Mouse (Mus musculus): ENCODE data around the gene 5730522E02Rik.

Gene 5730522E02Rik

GRCm38 (mm10) chr11:25787691-25788090 lies 422.9 kb downstream of the 5730522E02Rik start:
- no peak for DNase-seq (ENCODE audit: low read depth)

GRCm38 (mm10) chr11:25772231-25772630 lies 438.3 kb downstream of the 5730522E02Rik start:
- no peak for DNase-seq (ENCODE audit: low read depth)

DNA sequence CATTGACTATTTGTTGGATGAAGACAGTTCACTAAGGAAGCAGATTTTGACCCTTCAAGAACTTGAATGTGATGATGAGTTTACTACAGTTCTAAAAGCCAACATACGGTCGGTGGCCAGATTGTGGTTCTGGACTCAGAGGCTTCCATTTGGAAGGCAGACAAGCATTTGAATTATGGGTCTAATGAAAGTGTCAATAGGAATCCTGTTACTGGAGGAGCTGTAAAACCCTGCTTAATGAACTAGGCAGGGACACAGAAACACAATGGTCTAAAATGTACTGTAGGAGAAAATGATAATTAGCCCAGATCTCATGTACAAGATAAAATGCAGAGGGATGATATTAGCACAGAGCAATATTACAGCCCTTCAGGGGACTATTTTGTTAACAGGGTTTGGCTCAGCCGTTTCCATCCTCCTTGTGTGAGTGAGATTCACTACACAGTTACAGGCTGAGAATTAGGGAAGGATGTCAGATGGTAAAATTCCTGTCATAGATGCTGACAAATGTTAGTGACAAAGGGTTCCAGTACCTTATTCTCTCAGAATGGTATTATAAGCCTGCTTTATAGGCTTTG lies 439.5 kb downstream of the 5730522E02Rik start:
- DNase-seq (ENCODE audit: low read depth) = no peak

- no peak for DNase-seq (ENCODE audit: low read depth)
Measured at GRCm38 (mm10) chr11:25767584-25768333, 442.8 kb downstream of the 5730522E02Rik start.

DNA sequence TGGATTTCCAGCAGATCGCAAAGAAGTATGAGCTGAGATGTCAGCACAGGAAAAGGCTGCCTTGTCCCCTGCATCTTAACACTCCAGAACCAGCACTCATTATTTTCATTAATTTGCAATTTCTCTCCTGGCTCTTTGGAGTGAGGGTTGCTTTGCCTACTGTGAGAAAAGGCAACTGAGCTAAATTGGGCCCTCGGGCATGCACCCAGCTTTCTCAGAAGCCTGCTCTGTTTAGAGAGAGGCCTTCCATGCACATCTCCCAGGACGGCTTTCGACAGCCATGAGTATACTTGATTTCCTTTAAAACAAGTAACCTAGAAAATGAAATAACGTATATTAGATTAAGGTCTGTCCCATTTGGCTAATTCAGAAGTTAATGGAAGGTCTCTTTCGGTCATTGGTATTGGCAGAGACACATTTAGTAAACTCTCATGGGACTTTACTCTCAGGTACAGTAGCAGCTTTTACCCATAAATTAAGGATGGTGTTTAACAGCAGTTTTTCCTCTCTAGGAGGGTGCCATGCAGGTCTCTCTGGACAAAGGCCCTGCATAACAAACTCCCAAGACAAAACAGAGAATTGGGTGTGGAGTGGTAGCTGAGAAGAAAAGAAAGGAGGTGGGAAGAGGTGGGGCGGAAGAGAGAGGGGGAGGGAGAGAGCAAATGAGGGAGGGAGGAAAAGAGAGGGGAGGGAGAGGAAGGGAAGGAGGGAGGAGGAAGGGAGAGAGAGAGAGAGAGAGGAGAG lies 457.2 kb downstream of the 5730522E02Rik start:
- DNase-seq (ENCODE audit: low read depth) = no peak

- no peak for DNase-seq (ENCODE audit: low read depth)
Measured at GRCm38 (mm10) chr11:25752418-25752817, 458.1 kb downstream of the 5730522E02Rik start.

- DNase-seq (ENCODE audit: low read depth) = no peak
Measured at GRCm38 (mm10) chr11:25747098-25747862, 463.3 kb downstream of the 5730522E02Rik start.

DNA sequence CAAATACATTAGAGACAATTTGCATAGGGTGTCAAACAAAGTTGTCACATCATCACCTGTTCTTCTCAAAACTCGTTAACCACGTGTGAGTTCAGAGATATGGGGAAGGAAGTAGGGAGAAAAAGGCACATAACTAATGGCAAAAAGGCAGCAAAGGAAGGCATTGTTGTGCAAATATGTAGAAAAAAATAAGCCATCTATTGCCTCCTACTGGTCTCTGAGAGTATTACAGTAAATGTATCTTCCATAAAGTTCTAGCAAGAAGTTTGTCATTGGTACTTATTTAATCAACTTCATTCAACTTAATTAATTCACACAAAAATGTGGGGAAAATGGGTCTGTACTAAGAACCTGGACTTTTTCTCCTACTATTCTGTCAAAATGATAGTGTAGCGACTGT lies 466.9 kb downstream of the 5730522E02Rik start:
- DNase-seq (ENCODE audit: low read depth) = no peak

DNA sequence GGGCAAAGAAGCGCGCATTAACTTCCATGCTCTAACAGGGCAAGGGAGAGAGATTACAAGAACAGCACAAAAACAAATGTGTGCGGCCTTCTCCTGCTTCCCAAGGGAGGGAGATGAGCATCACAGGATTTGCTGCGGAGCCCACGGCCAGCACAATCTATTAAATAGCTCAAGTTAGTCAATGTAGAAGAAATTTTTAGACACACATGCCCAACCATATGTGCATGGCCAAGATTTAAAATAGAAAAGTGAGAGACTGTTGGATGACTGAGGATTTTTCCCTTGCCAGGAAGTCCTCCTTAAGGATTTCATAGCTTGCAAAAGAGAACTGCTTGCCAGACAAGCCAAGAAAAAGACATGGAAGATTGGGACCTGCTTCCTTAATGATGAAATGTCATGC lies 473.3 kb downstream of the 5730522E02Rik start:
- no peak for DNase-seq (ENCODE audit: low read depth)

- no peak for DNase-seq (ENCODE audit: low read depth)
Measured at GRCm38 (mm10) chr11:25729476-25729875, 481.1 kb downstream of the 5730522E02Rik start.

DNA sequence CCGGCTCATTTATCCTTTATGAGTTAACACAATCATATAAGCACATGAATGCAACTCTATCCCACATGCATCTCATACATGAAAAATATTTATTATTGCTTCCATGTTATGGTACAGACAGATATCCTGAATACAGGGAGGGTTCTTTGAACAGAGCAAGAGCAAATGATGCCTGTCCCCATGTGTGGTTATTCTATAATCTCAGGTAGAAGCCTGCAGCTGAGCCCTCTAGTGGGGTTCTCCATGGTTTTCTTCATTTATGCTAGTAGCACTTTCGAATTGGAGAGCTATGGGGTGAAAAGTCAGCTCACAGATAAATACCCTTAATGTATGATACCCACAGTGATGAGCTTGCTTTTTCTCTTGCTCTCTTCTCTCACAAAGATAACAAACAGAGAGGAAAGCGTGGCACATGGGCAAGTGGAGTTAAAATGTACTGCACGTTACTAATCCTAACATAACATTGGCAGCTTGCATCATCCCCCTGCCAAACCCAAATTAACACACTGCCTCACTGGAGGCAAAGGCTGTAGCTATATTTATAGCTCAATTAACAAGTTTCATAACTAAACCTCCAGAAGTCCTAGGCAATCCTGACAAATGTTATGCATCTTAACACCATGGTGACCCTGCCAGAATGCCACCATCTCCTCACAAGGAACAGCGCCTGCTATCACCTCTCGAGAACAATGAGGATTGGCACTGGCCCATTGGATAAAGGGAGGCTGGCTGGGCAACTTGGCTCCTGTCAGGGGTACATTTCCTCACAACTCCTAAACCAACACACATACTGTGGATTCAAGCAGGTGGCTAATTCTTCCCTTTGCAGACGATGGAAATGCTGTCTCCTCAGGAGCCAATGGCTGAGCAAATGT lies 494.9 kb downstream of the 5730522E02Rik start:
- DNase-seq (ENCODE audit: low read depth) = no peak

- no peak for DNase-seq (ENCODE audit: low read depth)
Measured at GRCm38 (mm10) chr11:25710559-25710958, 500.0 kb downstream of the 5730522E02Rik start.

GRCm38 (mm10) chr11:25709892-25710291 lies 500.7 kb downstream of the 5730522E02Rik start:
- no peak for DNase-seq (ENCODE audit: low read depth)

DNA sequence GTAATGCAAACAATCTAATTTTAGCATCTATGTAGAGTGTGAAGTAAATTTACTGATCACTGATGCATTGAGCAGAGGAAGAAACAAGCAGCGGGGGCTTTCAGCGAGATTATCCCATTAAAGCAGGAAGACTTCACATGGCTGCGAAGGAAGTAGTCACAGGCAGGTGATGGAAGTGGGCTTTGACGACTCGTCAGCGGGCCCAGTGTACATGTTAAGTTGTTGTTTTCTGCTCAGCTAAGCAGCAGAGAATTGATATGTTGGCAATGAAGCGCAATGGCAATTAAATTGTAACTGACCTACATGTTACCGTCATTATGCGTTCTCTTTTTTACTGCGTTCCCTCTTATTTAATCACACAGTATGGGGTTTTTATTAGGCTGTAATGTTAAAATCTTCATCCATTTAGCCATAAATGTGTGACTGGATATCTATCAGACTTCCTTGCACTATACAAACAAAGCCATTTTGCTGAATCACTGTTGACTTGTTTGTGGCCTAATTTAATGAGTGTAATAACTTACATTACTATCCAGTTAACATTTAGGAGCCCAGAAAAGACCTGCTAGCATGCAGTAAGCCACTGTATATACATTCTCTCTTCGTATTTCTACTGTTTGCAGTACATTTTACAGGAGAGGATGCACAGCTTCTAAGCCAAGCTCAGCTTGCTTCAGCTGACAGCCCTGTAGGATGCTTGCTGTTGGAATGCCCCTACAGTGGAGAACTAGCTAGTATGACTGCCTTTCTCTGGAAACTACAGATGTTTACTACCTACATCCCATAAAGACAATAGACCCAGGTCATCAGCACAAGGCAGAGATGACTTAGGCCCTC lies 506.0 kb downstream of the 5730522E02Rik start:
- no peak for DNase-seq (ENCODE audit: low read depth)

GRCm38 (mm10) chr11:25702791-25703190 lies 507.8 kb downstream of the 5730522E02Rik start:
- no peak for DNase-seq (ENCODE audit: low read depth)

DNA sequence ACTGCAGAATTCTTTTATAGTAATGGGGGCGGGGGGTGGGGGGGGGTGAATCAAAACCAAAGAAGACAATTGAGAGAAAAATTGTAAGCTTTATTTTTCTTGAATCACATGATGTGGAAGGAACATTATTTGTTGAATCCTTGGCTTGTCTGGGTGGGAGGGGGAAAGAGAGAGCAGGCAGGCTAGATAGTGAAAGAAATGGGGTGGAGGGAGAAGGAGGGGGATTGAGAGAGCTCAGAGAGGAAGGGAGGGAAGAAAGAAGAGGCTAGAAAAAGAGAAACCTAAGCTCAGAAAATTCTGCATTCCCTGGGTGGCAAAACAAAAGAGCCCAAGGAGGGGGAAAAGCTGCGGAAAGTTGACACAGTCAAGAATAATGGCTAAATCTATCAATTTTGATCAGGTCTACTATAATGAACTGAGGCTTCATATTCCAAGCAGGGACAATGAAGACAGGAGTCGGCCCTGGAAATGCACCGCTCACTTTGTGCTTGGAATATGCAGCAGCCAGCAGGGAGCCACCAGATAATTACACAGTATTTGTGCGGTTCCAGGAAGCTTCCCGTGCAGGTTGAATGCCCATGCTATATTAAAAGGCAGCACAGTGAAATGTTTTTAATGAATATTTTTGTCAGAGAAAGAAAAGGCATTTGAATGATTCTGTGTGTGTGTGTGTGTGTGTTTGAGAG lies 512.9 kb downstream of the 5730522E02Rik start:
- no peak for DNase-seq (ENCODE audit: low read depth)

- no peak for DNase-seq (ENCODE audit: low read depth)
Measured at GRCm38 (mm10) chr11:25696168-25696567, 514.4 kb downstream of the 5730522E02Rik start.

- DNase-seq (ENCODE audit: low read depth) = no peak
Measured at GRCm38 (mm10) chr11:25684731-25685130, 525.8 kb downstream of the 5730522E02Rik start.

- no peak for DNase-seq (ENCODE audit: low read depth)
Measured at GRCm38 (mm10) chr11:25679856-25680255, 530.7 kb downstream of the 5730522E02Rik start.

GRCm38 (mm10) chr11:25674194-25674593 lies 536.4 kb downstream of the 5730522E02Rik start:
- no peak for DNase-seq (ENCODE audit: low read depth)
